Mouse (Mus musculus) lung, adult 2 months (tissue): Measurements from ENCODE around the gene Slc8a1.

Experiments
- CTCF ChIP-seq: fragments of 200-500 bp; IDR thresholded peaks from 2 replicates; pipeline ENCODE4 v1.5.1; 2011; ENCODE audit warnings: mild to moderate bottlenecking, low read length, control low read depth; ENCODE audit not compliant: insufficient read depth
- POLR2A ChIP-seq: fragments of 200-500 bp; IDR thresholded peaks from 2 replicates; pipeline ENCODE4 v1.6.1; 2011; ENCODE audit warnings: low read depth, mild to moderate bottlenecking, control low read depth, low read length, borderline replicate concordance; ENCODE audit errors: extremely low read depth

- TF ChIP-seq POLR2A = no peak
- TF ChIP-seq CTCF = no peak
Observed at GRCm38 (mm10) chr17:81481843-81482490, 256.2 kb downstream of the Slc8a1 start.
